Mouse (Mus musculus): ENCODE measurements around the gene Gm340.

- TF ChIP-seq CTCF (IDR thresholded peaks at IDR 0.05; ENCODE audit: low read depth) (no peak), EP300 (IDR thresholded peaks at IDR 0.05; ENCODE audit: low read depth) (no peak)
These were observed 9.6 kb downstream of the Gm340 start for GRCm38 (mm10) chr19:41591808-41592207.

Data from liver, embryonic 14.5 days (tissue).